Mouse (Mus musculus) lung, postnatal 0 days (tissue): Measurements from ENCODE around the gene Plpp1. TPM values are rescaled to one million over a fixed set of nuclear protein-coding genes. Genes with fewer than 3 reads are reported as not detected.

ENCODE experiments used
- ATAC-seq: fragments of 200-750 bp; cut with Nextera tagmentation; 2 replicates; pipeline ENCODE4 v1.8.0; 2017; ENCODE audit warnings: moderate library complexity
- DNase-seq: peaks from one replicate; pipeline ENCODE4 v3.0.0-alpha.2; 2016; ENCODE audit warnings: low spot score
- H3K27ac ChIP-seq: fragments of 300-500 bp; sonication (generic); 2 replicates; pipeline ENCODE4 v1.5.1; 2014; ENCODE audit warnings: antibody characterized with exemption, mild to moderate bottlenecking, low read length, mixed read lengths
- H3K27me3 ChIP-seq: fragments of 300-500 bp; sonication (generic); replicated peaks from 2 replicates; pipeline ENCODE4 v1.6.1; 2014; ENCODE audit warnings: low read length, mixed read lengths; ENCODE audit not compliant: insufficient read depth
- H3K36me3 ChIP-seq: fragments of 300-500 bp; sonication (generic); 2 replicates; pipeline ENCODE4 v1.6.1; 2014; ENCODE audit warnings: low read length, mixed read lengths; ENCODE audit not compliant: insufficient read depth
- H3K4me1 ChIP-seq: fragments of 300-500 bp; sonication (generic); 2 replicates; pipeline ENCODE4 v1.6.1; 2014; ENCODE audit warnings: antibody characterized with exemption, low read depth, low read length, mixed read lengths; ENCODE audit not compliant: insufficient read depth
- H3K4me2 ChIP-seq: fragments of 300-500 bp; sonication (generic); replicated peaks from 2 replicates; pipeline ENCODE4 v1.6.1; 2014; ENCODE audit warnings: low read depth, mild to moderate bottlenecking, low read length, moderate library complexity, mixed read lengths
- H3K4me3 ChIP-seq: fragments of 300-500 bp; sonication (generic); 2 replicates; pipeline ENCODE4 v1.5.1; 2014; ENCODE audit warnings: low read depth, low read length
- H3K9ac ChIP-seq: fragments of 300-500 bp; sonication (generic); replicated peaks from 2 replicates; pipeline ENCODE4 v1.6.1; 2014; ENCODE audit warnings: low read depth, mild to moderate bottlenecking
- H3K9me3 ChIP-seq: fragments of 300-500 bp; sonication (generic); 2 replicates; pipeline ENCODE4 v1.6.1; 2016; ENCODE audit warnings: low read length, mixed read lengths
- CTCF ChIP-seq: IDR thresholded peaks from 2 replicates; pipeline ENCODE4 v1.5.1; 2016; ENCODE audit warnings: antibody characterized with exemption, mild to moderate bottlenecking
- EP300 ChIP-seq: IDR thresholded peaks from 2 replicates; pipeline ENCODE4 v1.6.1; 2016; ENCODE audit warnings: antibody characterized with exemption, mild to moderate bottlenecking, control low read depth
- WGBS: fragments of 180-500 bp; shearing (Covaris S2); extraction: QIAGEN DNeasy Blood & Tissue Kit; methylation state at CpG from one replicate; pipeline ENCODE4 v1.1.7; 2014; 5-methylcytosine and 5-hydroxymethylcytosine counted together
- polyA plus RNA-seq: library from polyadenylated mRNA; unstranded; fragments of >200 nt; fragmentation: Nextera tagmentation; extraction: Ambion mirVana; gene quantifications from 2 replicates; pipeline ENCODE4 v1.2.1, GENCODE M21; 2015

Gene Plpp1
- polyA plus RNA-seq, 1 experiment from 2014 or later = 292 TPM

DNA sequence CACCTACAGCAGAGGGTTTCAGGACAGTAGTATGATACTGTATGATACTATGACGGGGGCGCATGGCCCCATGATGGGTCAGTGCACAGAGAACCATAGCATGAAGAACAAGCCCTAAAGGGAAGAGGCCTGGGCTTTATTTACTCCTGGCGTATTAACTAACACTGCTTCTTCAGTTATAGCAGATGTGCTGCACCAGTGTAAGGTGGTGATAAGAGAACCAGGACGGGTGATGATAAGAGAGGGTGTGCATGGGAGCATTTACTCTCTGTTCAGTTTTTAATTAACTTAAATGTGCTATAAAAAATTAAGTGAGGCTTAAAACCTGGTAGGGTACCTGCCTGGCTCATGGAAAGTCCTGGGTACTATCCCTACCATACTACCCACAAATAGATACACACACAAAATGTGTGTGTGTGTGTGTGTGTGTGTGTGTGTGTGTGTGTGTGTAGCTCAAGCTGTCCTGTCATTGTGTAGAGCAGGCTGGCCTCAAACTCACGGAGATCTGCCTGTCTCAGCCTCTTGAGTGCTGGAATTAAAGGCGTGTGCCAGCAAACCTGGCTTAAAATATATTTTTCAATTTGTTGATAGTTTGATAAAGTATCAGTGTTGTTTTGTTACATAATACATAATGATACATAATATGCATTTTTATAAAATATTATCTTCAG, 38.1 kb downstream of the Plpp1 start:
- Histone ChIP-seq H3K27me3 (no peaks in the 10 kb centered on the region), H3K9ac (no peak overlapping the region), H3K4me2 (no peak overlapping the region), H3K4me1 (no peaks in the 10 kb centered on the region), H3K27ac (no peak overlapping the region), H3K4me3 (no peak overlapping the region), H3K9me3 (no peaks in the 10 kb centered on the region), H3K36me3 (no peaks in the 10 kb centered on the region)
- WGBS = 91% methylated on average over 6 of the region's 6 CpGs
- DNase-seq (no peak), ATAC-seq (no peak)
- no peak for TF ChIP-seq CTCF
- TF ChIP-seq EP300 = no peak

DNA sequence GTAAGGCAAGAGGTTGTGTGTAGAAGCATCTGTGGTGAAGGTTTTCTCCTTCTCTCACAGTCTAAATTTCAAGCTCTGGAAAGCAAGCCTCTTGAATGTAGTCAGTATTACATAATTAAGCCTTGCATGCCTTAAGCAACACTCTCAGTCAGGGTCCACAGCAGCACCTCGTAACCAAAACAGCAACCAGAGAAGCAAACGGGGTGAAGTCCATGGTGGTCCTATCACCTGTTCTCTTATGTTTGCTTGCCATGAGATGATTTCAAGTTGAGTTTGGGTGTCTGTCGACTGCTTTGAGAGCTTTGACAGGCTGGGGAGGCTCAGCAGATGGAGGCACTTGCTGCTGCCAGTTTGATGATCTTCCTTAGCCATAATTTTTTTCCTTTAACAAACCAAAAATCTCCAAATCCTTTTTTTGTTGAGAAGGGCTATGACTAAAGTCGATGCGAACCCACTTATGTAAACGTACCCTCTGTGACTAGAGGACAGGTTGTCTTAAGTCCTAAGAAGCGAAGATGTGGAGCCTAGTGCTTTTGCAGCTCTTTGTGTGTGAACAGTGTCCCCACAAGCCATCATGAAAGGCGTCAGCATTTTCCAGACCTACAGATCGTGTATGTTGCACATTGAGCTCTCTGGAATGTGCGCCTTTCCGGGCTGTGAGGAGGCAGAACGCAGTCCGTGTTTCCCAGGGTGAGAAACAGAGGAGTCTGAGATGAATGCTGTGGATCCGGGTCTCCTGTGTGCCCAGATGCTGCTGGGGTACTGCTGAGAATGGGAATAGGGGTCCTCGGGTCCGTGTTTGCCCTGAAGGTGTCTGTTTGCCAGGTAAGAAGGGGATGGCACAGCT, 39.9 kb downstream of the Plpp1 start:
- 83% methylated on average over 16 of the region's 16 CpGs for WGBS
- no peaks in the 10 kb centered on the region for H3K27me3 ChIP-seq
- no peak overlapping the region for H3K27ac ChIP-seq
- H3K9ac ChIP-seq = no peak overlapping the region
- no peaks in the 10 kb centered on the region for H3K36me3 ChIP-seq
- no peak for TF ChIP-seq CTCF
- TF ChIP-seq EP300 = no peak
- H3K4me1 ChIP-seq = no peaks in the 10 kb centered on the region
- no peaks in the 10 kb centered on the region for H3K9me3 ChIP-seq
- no peak for DNase-seq
- ATAC-seq = peak; percentile 14; the same call in 1 of the 2 replicates
- H3K4me2 ChIP-seq = no peak overlapping the region
- H3K4me3 ChIP-seq = no peak overlapping the region

DNA sequence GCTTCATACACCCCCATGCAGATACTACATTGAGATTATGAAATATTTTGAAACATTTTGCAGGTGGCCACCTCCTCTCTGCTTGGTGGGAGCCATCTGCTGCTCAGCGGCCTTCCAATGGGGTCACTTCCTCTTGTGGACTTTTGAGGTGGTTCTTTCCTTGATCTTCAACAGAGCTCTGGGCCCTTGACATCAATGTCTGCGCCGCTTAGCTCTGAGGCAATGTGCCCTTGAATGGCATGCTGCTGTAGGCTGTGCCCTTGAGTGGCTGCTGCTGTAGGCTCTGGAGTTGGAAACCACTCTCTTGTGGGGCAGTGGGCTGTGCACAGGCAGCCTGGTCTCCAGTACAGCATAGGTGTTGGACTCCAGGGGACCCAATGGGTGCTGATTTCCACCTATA, 45.3 kb downstream of the Plpp1 start:
- no peak for TF ChIP-seq EP300
- TF ChIP-seq CTCF = no peak
- WGBS = 88% methylated on average over 3 of the region's 3 CpGs

DNA sequence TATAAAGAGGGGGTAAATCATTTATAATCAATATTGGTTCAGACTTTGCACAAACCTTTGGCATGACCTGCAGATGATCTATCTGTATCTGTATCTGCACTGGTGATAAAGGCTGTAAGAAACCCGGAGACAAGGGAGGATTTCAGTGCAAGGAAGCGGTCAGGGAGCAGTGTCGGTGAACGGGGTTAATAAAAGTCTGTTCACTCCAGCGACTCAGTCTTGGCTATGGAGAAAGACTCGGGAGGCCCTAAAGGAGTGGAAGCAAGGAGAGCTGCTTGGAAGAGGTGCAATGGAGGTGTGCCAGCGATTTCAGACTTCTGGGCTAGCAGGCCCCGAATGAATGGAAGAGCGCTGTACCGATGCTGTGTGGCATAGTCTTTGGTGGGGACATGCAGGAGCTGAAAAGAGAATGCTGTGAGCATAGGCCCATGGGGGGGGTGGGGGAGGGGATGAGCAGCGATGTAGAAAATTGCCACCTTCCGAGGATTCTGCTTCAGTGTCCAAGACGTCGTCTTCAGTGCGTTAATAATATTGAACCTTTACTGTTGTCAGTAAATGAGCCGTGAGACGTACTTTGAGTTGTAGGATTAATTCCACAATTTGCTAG, 53.2 kb downstream of the Plpp1 start:
- no peak overlapping the region for H3K9ac ChIP-seq
- peaks cover 9% of the 10 kb centered on the region for H3K36me3 ChIP-seq
- no peaks in the 10 kb centered on the region for H3K4me1 ChIP-seq
- WGBS = 81% methylated on average over 17 of the region's 17 CpGs
- H3K27ac ChIP-seq = no peak overlapping the region
- DNase-seq (no peak), ATAC-seq (no peak)
- no peak for TF ChIP-seq CTCF
- TF ChIP-seq EP300 = no peak
- no peaks in the 10 kb centered on the region for H3K27me3 ChIP-seq
- no peak overlapping the region for H3K4me2 ChIP-seq
- H3K9me3 ChIP-seq = no peaks in the 10 kb centered on the region
- no peak overlapping the region for H3K4me3 ChIP-seq

More for the DNA sequence above, 45.3 kb downstream of the Plpp1 start:
- DNase-seq (no peak), ATAC-seq (no peak)
- Histone ChIP-seq H3K4me1 (no peaks in the 10 kb centered on the region), H3K27me3 (no peaks in the 10 kb centered on the region), H3K27ac (no peak overlapping the region), H3K9ac (no peak overlapping the region), H3K4me2 (no peak overlapping the region), H3K36me3 (no peaks in the 10 kb centered on the region), H3K4me3 (no peak overlapping the region), H3K9me3 (no peaks in the 10 kb centered on the region)

DNA sequence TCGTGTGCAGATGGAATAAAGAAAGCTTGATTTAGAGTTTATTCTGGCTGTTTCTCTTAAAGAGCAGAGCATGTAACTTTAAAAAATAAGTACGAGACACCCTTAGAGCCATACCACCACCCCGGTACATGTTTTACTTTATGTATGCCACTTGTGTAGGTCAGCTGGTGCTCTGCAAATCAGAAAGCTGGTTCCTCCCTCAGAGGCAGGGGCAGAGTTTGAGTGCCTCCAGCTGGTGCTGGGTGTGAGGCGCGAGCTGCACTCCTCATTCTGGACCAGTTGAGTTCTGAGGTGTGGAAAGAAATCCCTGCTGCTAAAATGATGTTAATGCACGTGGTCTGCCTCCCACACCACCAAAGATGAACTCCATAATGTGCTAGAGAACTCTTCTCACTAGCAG, 53.8 kb downstream of the Plpp1 start:
- Histone ChIP-seq H3K9ac (no peak overlapping the region), H3K4me1 (no peaks in the 10 kb centered on the region), H3K27me3 (no peaks in the 10 kb centered on the region), H3K9me3 (no peaks in the 10 kb centered on the region), H3K27ac (no peak overlapping the region), H3K36me3 (peaks cover 9% of the 10 kb centered on the region), H3K4me2 (no peak overlapping the region), H3K4me3 (no peak overlapping the region)
- TF ChIP-seq EP300 = no peak
- TF ChIP-seq CTCF = peak; percentile 43
- ATAC-seq = 0 out of 2 replicates have a peak, but pooled peaks have one; percentile 37
- DNase-seq = peak; percentile 22
- WGBS = 63% methylated on average over 6 of the region's 6 CpGs

DNA sequence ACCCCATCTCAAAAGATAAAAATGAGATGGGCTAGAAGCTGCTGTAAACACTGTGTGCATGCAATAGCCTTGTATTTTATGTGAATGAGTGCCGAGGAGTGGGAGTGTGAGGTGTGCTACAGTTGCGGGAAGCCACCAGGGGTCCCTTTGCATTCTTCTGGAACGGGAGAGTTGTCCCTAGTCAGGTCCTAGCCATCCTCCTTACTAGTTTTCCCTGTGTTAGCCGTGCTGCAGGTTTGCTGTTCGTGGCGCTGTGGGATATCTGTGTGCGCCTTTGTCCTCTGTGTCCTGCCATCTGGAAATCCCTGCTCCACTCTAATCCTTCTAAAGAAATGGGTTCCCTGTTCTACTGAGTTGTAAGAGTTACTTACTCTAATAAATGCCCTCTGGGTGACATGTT, 57.3 kb downstream of the Plpp1 start:
- no peak for ATAC-seq
- 81% methylated on average over 7 of the region's 7 CpGs for WGBS
- no peak overlapping the region for H3K4me2 ChIP-seq
- H3K4me1 ChIP-seq = 0 out of 2 replicates have a peak, but pooled peaks cover 4% of the 10 kb centered on the region
- peaks cover 9% of the 10 kb centered on the region for H3K36me3 ChIP-seq
- TF ChIP-seq CTCF (no peak), EP300 (no peak)
- no peak overlapping the region for H3K4me3 ChIP-seq
- H3K9ac ChIP-seq = no peak overlapping the region
- no peak overlapping the region for H3K27ac ChIP-seq
- DNase-seq = no peak
- H3K27me3 ChIP-seq = no peaks in the 10 kb centered on the region
- H3K9me3 ChIP-seq = no peaks in the 10 kb centered on the region
